ENCODE assay signal across 9 mouse cellular contexts in genomic region chr2:38515446-38515845, GRCm38 (mm10). TPM values are rescaled to one million over a fixed set of nuclear protein-coding genes. Genes with fewer than 3 reads are reported as not detected.
DNase-seq lines count a peak whose midpoint lies in the region; ATAC-seq lines count a peak whose summit lies in the region.
"Had no signal": no experiment of that assay in that cellular context is flagged by ENCODE, and none has a peak within 500 bp of the region (broad histone marks: within the 10 kb centered on the region; RNA-seq: fewer than 3 reads in every experiment).

No protein-coding gene starts in this region.

- H3K9me3 ChIP-seq in heart, embryonic 14.5 days (ENCODE audit: control insufficient read depth, low read length) = no peaks in the 10 kb centered on the region
- no peaks in the 10 kb centered on the region for H3K9me3 ChIP-seq in midbrain, embryonic 11.5 days (ENCODE audit: control insufficient read depth, low read length)

- 0 out of 2 replicates have a peak overlapping the region, but pooled peaks have one; percentile 25 for H3K4me2 ChIP-seq in heart, embryonic 14.5 days (ENCODE audit: low read length)
- H3K4me2 ChIP-seq in midbrain, embryonic 11.5 days = peak overlapping the region; percentile 16; the same call in 1 of the 2 replicates

- no peak for DNase-seq in heart, postnatal 10 days
- peak; percentile 43 for DNase-seq in forelimb bud, embryonic 11.5 days (ENCODE audit: low read depth, low spot score)
- DNase-seq in midbrain, embryonic 11.5 days (ENCODE audit: low spot score, missing footprints) = no peak
- no peak for DNase-seq in right cerebral cortex, postnatal 36 days (ENCODE audit: low spot score in 2 of 2)
- no peak for DNase-seq in layer of hippocampus, postnatal 36 days
- no peak for DNase-seq in urinary bladder, adult 2 months (ENCODE audit: low spot score)
- DNase-seq: lung, postnatal 14 days had no signal

- 33% methylated on average over 6 of the region's 6 CpGs for WGBS in heart, embryonic 14.5 days
- 7% methylated on average over 6 of the region's 6 CpGs for WGBS in midbrain, embryonic 11.5 days

- H3K9ac ChIP-seq in heart, embryonic 14.5 days (ENCODE audit: low read length) = peak overlapping the region; percentile 41
- H3K9ac ChIP-seq in midbrain, embryonic 11.5 days (ENCODE audit: low read length) = no peak overlapping the region

- H3K27ac ChIP-seq in heart, embryonic 14.5 days (replicated peaks in 1 of 2; ENCODE audit: control insufficient read depth in 1 of 2, insufficient read depth in 1 of 2, low read depth in 2 of 2, low read length in 2 of 2) = peak overlapping the region; percentile 62 to 77
- H3K27ac ChIP-seq in brown adipose tissue, adult 24 weeks (replicated peaks; ENCODE audit: low read depth, low read length) = peak overlapping the region; percentile 43; the same call in 1 of the 2 replicates
- H3K27ac ChIP-seq in midbrain, embryonic 11.5 days (ENCODE audit: low read depth, low read length) = peak overlapping the region; percentile 52; the same call in 1 of the 2 replicates

- intact Hi-C loops in heart, postnatal 10 days (cut with DNase I) = no loop called here

- peaks cover 19 to 54% of the 10 kb centered on the region in 2 experiments for H3K4me1 ChIP-seq in heart, embryonic 14.5 days (ENCODE audit: control insufficient read depth in 2 of 2, insufficient read depth in 2 of 2, low read length in 2 of 2)
- peaks cover 58% of the 10 kb centered on the region for H3K4me1 ChIP-seq in brown adipose tissue, adult 24 weeks (ENCODE audit: control insufficient read depth, insufficient read depth, insufficient read length, low read length)
- peaks cover 37% of the 10 kb centered on the region for H3K4me1 ChIP-seq in midbrain, embryonic 11.5 days (ENCODE audit: control insufficient read depth, insufficient read depth, low read length)

- H3K27me3 ChIP-seq in heart, embryonic 14.5 days (ENCODE audit: control insufficient read depth, insufficient read depth, low read length) = no peaks in the 10 kb centered on the region; the same call in 1 of the 2 replicates
- no peaks in the 10 kb centered on the region for H3K27me3 ChIP-seq in midbrain, embryonic 11.5 days (ENCODE audit: control insufficient read depth, insufficient read depth, low read length)

- no peak overlapping the region for H3K4me3 ChIP-seq in heart, embryonic 14.5 days (ENCODE audit: control insufficient read depth in 1 of 2, insufficient read depth in 1 of 2, low read depth in 1 of 2, low read length in 2 of 2)
- no peak overlapping the region for H3K4me3 ChIP-seq in brown adipose tissue, adult 24 weeks (ENCODE audit: insufficient read depth, low read depth, low read length)
- H3K4me3 ChIP-seq in midbrain, embryonic 11.5 days (ENCODE audit: low read depth, low read length) = no peak overlapping the region

- peaks cover 6% of the 10 kb centered on the region; the same call in 1 of the 2 replicates for H3K36me3 ChIP-seq in heart, embryonic 14.5 days (ENCODE audit: control insufficient read depth, insufficient read depth, low read length)
- no peaks in the 10 kb centered on the region for H3K36me3 ChIP-seq in midbrain, embryonic 11.5 days (ENCODE audit: control insufficient read depth, insufficient read depth, low read length)

- no peak for ATAC-seq in heart, embryonic 14.5 days (ENCODE audit: insufficient number of reproducible peaks, insufficient read depth, low FRiP score, low read depth)
- ATAC-seq in midbrain, embryonic 11.5 days (ENCODE audit: low FRiP score) = no peak

RNA-seq across cellular contexts. Expression of gene Nek6, which starts 4.0 kb away (rescaled TPM):
- polyA plus RNA-seq in heart, embryonic 14.5 days (2014; fragmentation: Nextera tagmentation; extraction: Ambion mirVana) = 57.7 and 69.7 TPM in 2 replicates
- 10 to 100 TPM; 10.6 to 15.2 TPM for total RNA-seq in heart, postnatal 10 days (2021)
- polyA plus RNA-seq in brown adipose tissue, adult 24 weeks (2012; ENCODE audit: insufficient read depth, insufficient read length, missing spikeins) = 8.5 and 15.7 TPM in 2 replicates
- polyA plus RNA-seq in midbrain, embryonic 11.5 days (2014; fragmentation: Nextera tagmentation; extraction: Ambion mirVana) = 87.3 and 92.3 TPM in 2 replicates
- total RNA-seq in layer of hippocampus, postnatal 36 days (2021) = 10 to 100 TPM; 40.8 to 42.7 TPM
- polyA plus RNA-seq in urinary bladder, adult 2 months (2012; rRNA removed) = 18.9 and 20.2 TPM in 2 replicates
